Comparison of ENCODE assay signal across 26 mouse cellular contexts in genomic region chr13:33661105-33661504, GRCm38 (mm10). TPM values are rescaled to one million over a fixed set of nuclear protein-coding genes. Genes with fewer than 3 reads are reported as not detected.
"Had no signal": no experiment of that assay in that cellular context is flagged by ENCODE, and none has a peak within 500 bp of the region (broad histone marks: within the 10 kb centered on the region; RNA-seq: fewer than 3 reads in every experiment).

Gene Serpinb6d (plus strand): TSS chr13:33661405.

- H3K36me3 ChIP-seq: midbrain, embryonic 10.5 days; midbrain, embryonic 12.5 days; neural tube, embryonic 13.5 days; neural tube, embryonic 15.5 days had no signal

- H3K9ac ChIP-seq: lung, embryonic 14.5 days; midbrain, embryonic 12.5 days; neural tube, embryonic 13.5 days; neural tube, embryonic 15.5 days had no signal

- ATAC-seq: midbrain, embryonic 16.5 days had no signal

- DNase-seq: lung, adult 18-20 months; lung, embryonic 14.5 days; lung, postnatal 10 days; lung, postnatal 4 days; midbrain, embryonic 14.5 days; retina, postnatal 1 day; right cerebral cortex, adult 18-20 months; right cerebral cortex, postnatal 25 days; right cerebral cortex, postnatal 4 days; spleen, adult 18-20 months; thymus, adult 18-20 months; thymus, postnatal 14 days; thymus, postnatal 36 days had no signal

- H3K4me3 ChIP-seq: midbrain, embryonic 10.5 days; midbrain, embryonic 12.5 days; myocyte; neural tube, embryonic 13.5 days; neural tube, embryonic 15.5 days had no signal

- H3K27me3 ChIP-seq: midbrain, embryonic 12.5 days; neural tube, embryonic 13.5 days; neural tube, embryonic 15.5 days had no signal

- H3K4me2 ChIP-seq: lung, embryonic 14.5 days; midbrain, embryonic 12.5 days; neural tube, embryonic 13.5 days; neural tube, embryonic 15.5 days had no signal

- H3K4me1 ChIP-seq: midbrain, embryonic 10.5 days; midbrain, embryonic 12.5 days; neural tube, embryonic 13.5 days; neural tube, embryonic 15.5 days had no signal

- H3K27ac ChIP-seq: midbrain, embryonic 10.5 days; midbrain, embryonic 12.5 days; neural tube, embryonic 13.5 days; neural tube, embryonic 15.5 days had no signal

RNA-seq across cellular contexts. Expression of gene Serpinb6d, which starts in this region (rescaled TPM):
- total RNA-seq: megakaryocyte, adult 5-6 weeks; megakaryocyte-erythroid progenitor cell, adult 5-6 weeks had no signal
- polyA plus RNA-seq: lung, embryonic 14.5 days; lung, embryonic 16.5 days; midbrain, embryonic 10.5 days; midbrain, embryonic 12.5 days; midbrain, embryonic 14.5 days; midbrain, embryonic 16.5 days; myocyte; neural tube, embryonic 11.5 days; neural tube, embryonic 13.5 days; neural tube, embryonic 15.5 days; small intestine, adult 2 months; stomach, embryonic 14.5 days; thymus, postnatal 0 days had no signal
